Mouse (Mus musculus) olfactory bulb, adult 2 months (tissue): ENCODE measurements around the gene Tdrd6.

ENCODE experiments used
- CTCF ChIP-seq: fragments of 200-500 bp; IDR thresholded peaks from 2 replicates; pipeline ENCODE4 v1.5.1; 2012; ENCODE audit warnings: low read depth, mild to moderate bottlenecking, low read length, moderate library complexity; ENCODE audit not compliant: insufficient read depth
- POLR2A ChIP-seq: fragments of 200-500 bp; IDR thresholded peaks from 2 replicates; pipeline ENCODE4 v1.6.1; 2012; ENCODE audit warnings: mild to moderate bottlenecking, low read depth, low read length, moderate library complexity; ENCODE audit not compliant: insufficient read depth

DNA sequence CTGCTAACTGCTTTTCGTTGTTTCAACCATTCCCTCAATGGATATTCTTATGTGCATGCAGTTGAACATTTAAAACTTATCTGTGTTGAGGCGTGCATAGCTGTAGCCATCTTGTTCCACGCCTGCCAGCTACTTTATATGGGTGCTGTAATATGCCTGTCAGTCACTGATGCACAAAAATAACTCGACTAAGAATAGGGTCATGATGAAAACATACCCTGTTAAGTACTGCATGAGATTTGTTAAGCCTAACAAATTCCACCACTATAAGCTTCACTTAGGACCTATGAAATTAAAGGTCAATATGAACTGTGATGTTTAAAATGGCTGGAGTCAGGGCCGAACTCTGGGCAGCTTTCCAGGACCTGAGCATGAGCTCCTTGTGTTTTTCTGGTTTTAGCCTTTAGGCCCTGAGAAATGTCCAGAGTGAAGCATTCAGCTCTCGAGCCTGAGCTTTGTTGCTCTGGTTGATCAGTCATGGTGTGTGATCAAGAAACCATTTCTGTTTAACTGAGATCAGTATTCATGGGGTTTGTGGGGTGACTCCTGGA lies 39.1 kb upstream of the Tdrd6 start:
- no peak for TF ChIP-seq CTCF
- TF ChIP-seq POLR2A = no peak
